Mouse (Mus musculus) testis, postnatal 10 days (tissue): Measurements from ENCODE around the gene Clec4d.
"Not testable (repeated sequence)": the region's sequence is repeated elsewhere in the genome, so short reads cannot be mapped to it uniquely, and the experiment has no call there.

ENCODE experiments used
- DNase-seq: peaks from one replicate; pipeline ENCODE4 v3.0.0; 2021; ENCODE audit warnings: low spot score

Clec4d gene

GRCm38 (mm10) chr6:123261555-123262161, at the start of gene Clec4d:
Clec4d (plus strand) TSS chr6:123262111.
- DNase-seq = no peak

- DNase-seq = no peak
These were observed 34.3 kb upstream of the Clec4d start for GRCm38 (mm10) chr6:123227519-123228166.

GRCm38 (mm10) chr6:123229644-123230043, 32.3 kb upstream of the Clec4d start, which contains the start of gene Clec4n:
Clec4n (plus strand) TSS chr6:123229843.
- DNase-seq = no peak

- no peak for DNase-seq
These were observed 30.8 kb upstream of the Clec4d start for GRCm38 (mm10) chr6:123231149-123231548.

GRCm38 (mm10) chr6:123237582-123237981, 24.3 kb upstream of the Clec4d start:
- DNase-seq = no peak

- DNase-seq = no peak
These were observed 17.7 kb upstream of the Clec4d start for GRCm38 (mm10) chr6:123244201-123244600.

- DNase-seq = not testable (repeated sequence)
These were observed 13.0 kb upstream of the Clec4d start for GRCm38 (mm10) chr6:123248862-123249261.

GRCm38 (mm10) chr6:123252735-123253134, 9.2 kb upstream of the Clec4d start:
- DNase-seq = no peak

GRCm38 (mm10) chr6:123258946-123259345, 3.0 kb upstream of the Clec4d start:
- DNase-seq = no peak

GRCm38 (mm10) chr6:123259889-123260603, 1.9 kb upstream of the Clec4d start:
- no peak for DNase-seq

- no peak for DNase-seq
These were observed 1.0 kb upstream of the Clec4d start for GRCm38 (mm10) chr6:123260868-123261267.

GRCm38 (mm10) chr6:123264194-123264593, 2.3 kb downstream of the Clec4d start:
- no peak for DNase-seq

GRCm38 (mm10) chr6:123265809-123266208, 3.9 kb downstream of the Clec4d start:
- DNase-seq = no peak

- DNase-seq = no peak
These were observed 5.0 kb downstream of the Clec4d start for GRCm38 (mm10) chr6:123266945-123267344.

GRCm38 (mm10) chr6:123279443-123279842, 17.5 kb downstream of the Clec4d start:
- DNase-seq = no peak

- no peak for DNase-seq
These were observed 24.4 kb downstream of the Clec4d start for GRCm38 (mm10) chr6:123286311-123286710.

- no peak for DNase-seq
These were observed 27.0 kb downstream of the Clec4d start for GRCm38 (mm10) chr6:123288931-123289330.

GRCm38 (mm10) chr6:123289753-123290152, 27.8 kb downstream of the Clec4d start, which contains the start of gene Clec4e:
Clec4e (minus strand) TSS chr6:123289870.
- no peak for DNase-seq

- no peak for DNase-seq
These were observed 31.0 kb downstream of the Clec4d start for GRCm38 (mm10) chr6:123292751-123293400.

GRCm38 (mm10) chr6:123293509-123293908, 31.6 kb downstream of the Clec4d start:
- DNase-seq = not testable (repeated sequence)

GRCm38 (mm10) chr6:123296687-123297086, 34.8 kb downstream of the Clec4d start:
- no peak for DNase-seq

GRCm38 (mm10) chr6:123306315-123306714, 44.4 kb downstream of the Clec4d start:
- not testable (repeated sequence) for DNase-seq
